Mouse (Mus musculus) ES-E14 (cell line): Measurements from ENCODE around the gene Otogl.

Experiments used
- CHD2 ChIP-seq: IDR thresholded peaks from 2 replicates; pipeline ENCODE4 v1.6.1; 2014; ENCODE audit warnings: mild to moderate bottlenecking, low read depth, low read length, inconsistent platforms
- MAFK ChIP-seq: IDR thresholded peaks from 2 replicates; pipeline ENCODE4 v1.6.1; 2014; ENCODE audit warnings: mild to moderate bottlenecking, low read depth, low read length, inconsistent platforms; ENCODE audit not compliant: insufficient read depth
- ZC3H11A ChIP-seq: IDR thresholded peaks from 2 replicates; pipeline ENCODE4 v1.6.1; 2012; ENCODE audit warnings: low read depth, mild to moderate bottlenecking, inconsistent platforms, low read length, borderline replicate concordance
- ZNF384 ChIP-seq: IDR thresholded peaks from 2 replicates; pipeline ENCODE4 v1.6.1; 2012; ENCODE audit warnings: low read depth, low read length, inconsistent platforms

- TF ChIP-seq ZC3H11A: no peak
- no peak for TF ChIP-seq ZNF384
- no peak for TF ChIP-seq CHD2
- no peak for TF ChIP-seq MAFK
Observed at GRCm38 (mm10) chr10:107890400-107890799, 21.5 kb downstream of the Otogl start.
